Mouse (Mus musculus) stomach, embryonic 16.5 days (tissue): ENCODE data around the gene Arel1. TPM values are rescaled to one million over a fixed set of nuclear protein-coding genes. Genes with fewer than 3 reads are reported as not detected.

Experiments
- ATAC-seq: fragments of 200-750 bp; cut with Nextera tagmentation; 2 replicates; pipeline ENCODE4 v1.8.0; 2017; ENCODE audit warnings: moderate number of reproducible peaks, moderate TSS enrichment; ENCODE audit not compliant: insufficient read depth, low FRiP score
- H3K27ac ChIP-seq: fragments of 300-500 bp; sonication (generic); 2 replicates; pipeline ENCODE4 v1.5.1; 2014; ENCODE audit warnings: low read length
- H3K27me3 ChIP-seq: fragments of 300-500 bp; sonication (generic); 2 replicates; pipeline ENCODE4 v1.6.1; 2014; ENCODE audit warnings: low read length, control low read depth, mixed read lengths; ENCODE audit not compliant: control insufficient read depth, insufficient read depth
- H3K36me3 ChIP-seq: fragments of 300-500 bp; sonication (generic); 2 replicates; pipeline ENCODE4 v1.6.1; 2014; ENCODE audit warnings: low read length; ENCODE audit not compliant: control insufficient read depth, insufficient read depth
- H3K4me1 ChIP-seq: fragments of 300-500 bp; sonication (generic); 2 replicates; pipeline ENCODE4 v1.6.1; 2014; ENCODE audit warnings: low read length, control low read depth, mixed read lengths; ENCODE audit not compliant: control insufficient read depth, insufficient read depth
- H3K4me2 ChIP-seq: fragments of 300-500 bp; sonication (generic); 2 replicates; pipeline ENCODE4 v1.6.1; 2014; ENCODE audit warnings: low read depth, low read length, mixed read lengths
- H3K4me3 ChIP-seq: fragments of 300-500 bp; sonication (generic); replicated peaks from 2 replicates; pipeline ENCODE4 v1.5.1; 2014; ENCODE audit warnings: mild to moderate bottlenecking, low read length
- H3K9ac ChIP-seq: fragments of 300-500 bp; sonication (generic); 2 replicates; pipeline ENCODE4 v1.6.1; 2014; ENCODE audit warnings: low read length
- H3K9me3 ChIP-seq: fragments of 300-500 bp; sonication (generic); replicated peaks from 2 replicates; pipeline ENCODE4 v1.6.1; 2016; ENCODE audit warnings: low read length, control low read depth; ENCODE audit not compliant: control insufficient read depth
- WGBS: fragments of 180-500 bp; shearing (Covaris S2); extraction: QIAGEN DNeasy Blood & Tissue Kit; methylation state at CpG from one replicate; pipeline ENCODE4 v1.1.7; 2014; 5-methylcytosine and 5-hydroxymethylcytosine counted together
- polyA plus RNA-seq: library from polyadenylated mRNA; unstranded; fragments of >200 nt; fragmentation: Nextera tagmentation; extraction: Ambion mirVana; gene quantifications from 2 replicates; pipeline ENCODE4 v1.2.1, GENCODE M21; 2015

Arel1 gene
- 11.8 and 12.4 TPM in 2 replicates for polyA plus RNA-seq

DNA sequence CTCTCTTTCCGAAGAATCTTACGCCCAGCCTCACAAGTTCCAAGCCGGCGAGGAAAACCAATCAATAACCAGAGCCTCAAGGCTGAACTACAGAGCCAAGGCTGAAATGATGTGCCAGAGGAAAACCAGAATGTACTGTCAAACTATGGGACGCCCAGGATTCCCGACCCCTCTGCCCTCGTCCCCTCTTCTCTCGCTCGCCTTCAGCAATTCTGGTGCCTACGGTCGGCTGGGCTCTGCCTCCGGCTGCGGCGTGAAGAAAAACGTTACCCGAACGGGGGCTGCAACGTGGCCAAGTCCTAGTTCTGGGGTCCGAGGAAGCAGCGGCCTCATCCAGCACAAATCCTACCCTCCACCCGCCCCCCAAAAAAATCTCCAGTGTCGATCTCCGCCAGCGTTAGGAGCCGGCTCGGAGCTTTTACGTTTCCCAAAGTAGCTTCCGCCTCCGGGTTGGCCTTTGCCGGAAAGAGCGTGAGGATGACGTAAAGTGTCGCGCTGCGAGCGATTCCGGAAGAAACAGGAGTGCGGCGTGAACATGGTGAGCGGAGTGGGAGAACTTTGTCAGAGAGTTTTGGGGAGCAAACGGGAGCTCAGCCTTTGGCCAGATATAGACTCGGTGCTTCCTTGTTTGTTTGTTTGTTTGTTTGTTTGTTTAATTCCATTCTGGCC, at the start of gene Arel1, which contains the start of gene Fcf1:
Arel1 (minus strand) TSS at position 473 of the 669 bp plus-strand sequence.
Fcf1 (plus strand) TSS at position 470 of the 669 bp plus-strand sequence.
- Histone ChIP-seq H3K4me1 (peaks cover 10% of the 10 kb centered on the region), H3K9me3 (no peaks in the 10 kb centered on the region), H3K27ac (no peak within 1 kb of the TSS), H3K36me3 (no peaks in the 10 kb centered on the region), H3K27me3 (no peaks in the 10 kb centered on the region), H3K4me3 (peak within 1 kb of the TSS; percentile 80), H3K4me2 (peak within 1 kb of the TSS; percentile 87), H3K9ac (peak within 1 kb of the TSS; percentile 87)
- under 1% methylated on average over 42 of the region's 42 CpGs for WGBS
- peak; percentile 87; the same call in 1 of the 2 replicates for ATAC-seq

DNA sequence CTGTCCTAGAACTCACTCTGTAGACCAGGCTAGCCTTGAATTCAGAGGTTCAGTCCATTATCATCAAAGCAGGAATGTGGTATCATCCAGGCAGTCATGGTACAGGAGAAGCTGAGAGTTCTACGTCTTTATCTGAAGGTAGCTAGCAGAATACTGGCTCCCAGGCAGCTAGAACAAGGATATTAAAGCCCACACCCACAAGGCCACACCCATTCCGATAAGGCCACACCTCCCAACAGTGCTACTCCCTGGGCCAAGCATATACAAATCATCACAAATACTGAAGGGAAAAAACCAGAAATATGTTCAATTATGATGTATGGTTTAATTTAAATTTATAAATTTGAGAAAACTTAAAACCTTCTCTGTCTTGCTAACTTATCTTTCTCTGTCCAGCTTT, 41.5 kb upstream of the Arel1 start:
- no peak overlapping the region for H3K4me2 ChIP-seq
- no peak overlapping the region for H3K9ac ChIP-seq
- 87% methylated on average over 2 of the region's 2 CpGs for WGBS
- no peak overlapping the region for H3K27ac ChIP-seq
- no peak for ATAC-seq
- H3K4me3 ChIP-seq: no peak overlapping the region
- no peaks in the 10 kb centered on the region for H3K27me3 ChIP-seq
- H3K9me3 ChIP-seq: no peaks in the 10 kb centered on the region
- peaks cover 24% of the 10 kb centered on the region for H3K36me3 ChIP-seq
- no peaks in the 10 kb centered on the region for H3K4me1 ChIP-seq

DNA sequence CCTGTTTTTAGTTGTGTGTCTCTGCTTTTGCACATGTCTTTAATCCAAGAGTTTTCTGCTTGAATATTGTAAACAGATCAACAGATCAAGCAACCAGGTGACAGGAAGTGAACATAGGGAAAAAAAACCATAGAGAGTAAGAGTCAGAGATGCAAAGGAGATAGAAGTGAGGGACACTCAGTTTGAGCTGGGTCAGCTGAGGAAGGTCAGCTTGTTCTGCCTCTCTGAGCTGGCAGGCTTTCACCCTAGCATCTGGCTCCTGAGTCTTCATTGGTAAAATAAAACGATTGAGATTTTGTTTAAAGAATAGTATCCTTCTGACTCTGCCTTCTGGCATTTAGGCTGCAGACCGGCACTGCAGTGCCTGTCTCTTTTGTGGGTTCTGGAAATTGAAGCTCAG, 39.8 kb upstream of the Arel1 start:
- Histone ChIP-seq H3K36me3 (peaks cover 24% of the 10 kb centered on the region), H3K27ac (no peak overlapping the region)
- 86% methylated on average over 2 of the region's 2 CpGs for WGBS

DNA sequence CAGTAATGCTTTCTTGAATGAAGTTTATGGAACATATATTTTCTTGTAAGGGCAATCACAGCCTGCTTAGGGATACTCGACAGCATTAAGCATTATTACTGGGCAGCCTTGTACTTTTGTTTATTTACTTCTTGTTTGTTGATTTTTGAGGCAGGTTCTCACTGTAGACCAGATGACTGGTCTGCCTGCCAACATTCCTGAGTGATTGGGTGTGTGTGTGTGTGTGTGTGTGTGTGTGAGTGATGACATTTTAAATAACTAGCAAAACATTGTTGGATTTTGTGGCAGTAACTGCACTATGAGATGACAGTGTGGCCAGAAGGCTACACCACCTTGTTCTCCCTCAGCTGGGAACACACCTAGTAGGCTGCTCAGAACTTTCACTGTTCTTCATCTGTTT, 39.1 kb upstream of the Arel1 start:
- WGBS: 58% methylated on average over 1 of the region's 1 CpGs
- Histone ChIP-seq H3K27ac (no peak overlapping the region), H3K4me2 (no peak overlapping the region)

More for the DNA sequence above, 39.8 kb upstream of the Arel1 start:
- ATAC-seq: no peak
- Histone ChIP-seq H3K9me3 (no peaks in the 10 kb centered on the region), H3K9ac (no peak overlapping the region), H3K27me3 (no peaks in the 10 kb centered on the region), H3K4me1 (no peaks in the 10 kb centered on the region), H3K4me3 (no peak overlapping the region), H3K4me2 (no peak overlapping the region)

DNA sequence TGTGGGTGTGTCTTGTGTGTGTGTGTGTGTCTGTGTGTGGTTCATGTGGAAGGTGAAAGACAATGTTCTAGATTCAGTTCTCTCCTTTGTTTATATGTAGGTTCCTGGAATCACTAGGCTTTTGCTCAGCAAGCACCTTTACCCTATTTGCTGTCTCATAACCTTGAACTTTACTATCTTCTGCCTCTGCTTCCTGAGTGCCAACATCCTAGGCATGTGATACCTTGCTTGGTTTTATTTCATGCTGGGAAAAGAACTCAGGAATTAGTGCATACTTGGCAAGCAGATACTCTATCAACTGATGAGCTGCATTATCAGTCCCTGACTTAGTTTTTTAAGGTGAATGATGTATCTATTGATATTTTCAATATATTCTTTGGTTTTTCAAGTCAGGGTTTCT, 36.3 kb upstream of the Arel1 start:
- Histone ChIP-seq H3K4me1 (no peaks in the 10 kb centered on the region), H3K27me3 (no peaks in the 10 kb centered on the region), H3K9ac (no peak overlapping the region), H3K4me3 (no peak overlapping the region), H3K36me3 (peaks cover 8% of the 10 kb centered on the region; the same call in 1 of the 2 replicates), H3K4me2 (no peak overlapping the region), H3K27ac (no peak overlapping the region), H3K9me3 (no peaks in the 10 kb centered on the region)
- ATAC-seq: no peak

More for the DNA sequence above, 39.1 kb upstream of the Arel1 start:
- no peaks in the 10 kb centered on the region for H3K4me1 ChIP-seq
- H3K36me3 ChIP-seq: peaks cover 21% of the 10 kb centered on the region
- no peak overlapping the region for H3K9ac ChIP-seq
- no peaks in the 10 kb centered on the region for H3K27me3 ChIP-seq
- no peak for ATAC-seq
- no peak overlapping the region for H3K4me3 ChIP-seq
- no peaks in the 10 kb centered on the region for H3K9me3 ChIP-seq

DNA sequence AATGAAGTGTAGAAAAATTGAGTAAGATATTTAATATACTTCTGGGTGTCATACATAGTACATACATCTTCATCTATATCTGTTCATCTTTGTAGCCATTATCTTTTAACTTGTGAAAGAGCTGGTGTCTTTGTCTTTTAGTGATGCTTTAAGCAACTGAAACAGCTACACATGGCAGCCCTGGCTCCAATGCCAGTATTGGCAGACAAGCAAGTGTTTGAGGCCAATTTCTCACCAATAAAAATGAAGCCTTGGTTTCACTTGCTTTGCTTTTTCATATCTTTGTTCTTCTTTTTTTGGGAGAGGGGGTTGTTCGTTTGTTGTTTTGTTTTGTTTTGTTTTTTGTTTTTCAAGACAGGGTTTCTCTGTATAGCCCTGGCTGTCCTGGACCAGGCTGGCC, 35.5 kb upstream of the Arel1 start:
- ATAC-seq: no peak
- H3K9me3 ChIP-seq: no peaks in the 10 kb centered on the region
- H3K36me3 ChIP-seq: 0 out of 2 replicates have a peak, but pooled peaks cover 2% of the 10 kb centered on the region
- no peaks in the 10 kb centered on the region for H3K4me1 ChIP-seq
- H3K9ac ChIP-seq: no peak overlapping the region
- H3K27me3 ChIP-seq: no peaks in the 10 kb centered on the region
- no peak overlapping the region for H3K27ac ChIP-seq
- H3K4me3 ChIP-seq: no peak overlapping the region
- no peak overlapping the region for H3K4me2 ChIP-seq
- WGBS: 86% methylated on average over 1 of the region's 1 CpGs

DNA sequence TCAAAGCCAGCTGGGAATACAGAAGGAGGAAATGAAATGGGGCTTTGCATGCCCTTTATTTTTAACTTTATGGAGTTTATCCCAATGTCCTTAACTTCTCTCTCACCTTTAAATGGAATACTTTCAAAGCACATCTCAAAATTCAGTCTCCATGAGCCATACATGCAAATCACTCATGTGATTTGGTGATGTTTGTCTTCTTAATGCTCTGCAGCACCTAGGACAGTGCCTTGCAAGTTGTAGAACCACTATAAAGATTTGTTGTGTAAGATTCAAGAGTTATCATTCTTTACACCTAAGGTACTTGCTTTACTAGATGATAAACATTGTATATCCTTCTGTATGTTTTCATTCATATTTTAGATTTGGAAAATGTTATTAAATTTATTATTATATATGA, 28.4 kb upstream of the Arel1 start:
- peak overlapping the region; percentile 14; the same call in 1 of the 2 replicates for H3K4me3 ChIP-seq
- no peaks in the 10 kb centered on the region for H3K27me3 ChIP-seq
- H3K36me3 ChIP-seq: no peaks in the 10 kb centered on the region; the same call in 1 of the 2 replicates
- H3K27ac ChIP-seq: no peak overlapping the region
- peak overlapping the region; percentile 97 for H3K4me2 ChIP-seq
- peak overlapping the region; percentile 39; the same call in 1 of the 2 replicates for H3K9ac ChIP-seq
- ATAC-seq: no peak
- no peaks in the 10 kb centered on the region for H3K9me3 ChIP-seq
- H3K4me1 ChIP-seq: peaks cover 20% of the 10 kb centered on the region

DNA sequence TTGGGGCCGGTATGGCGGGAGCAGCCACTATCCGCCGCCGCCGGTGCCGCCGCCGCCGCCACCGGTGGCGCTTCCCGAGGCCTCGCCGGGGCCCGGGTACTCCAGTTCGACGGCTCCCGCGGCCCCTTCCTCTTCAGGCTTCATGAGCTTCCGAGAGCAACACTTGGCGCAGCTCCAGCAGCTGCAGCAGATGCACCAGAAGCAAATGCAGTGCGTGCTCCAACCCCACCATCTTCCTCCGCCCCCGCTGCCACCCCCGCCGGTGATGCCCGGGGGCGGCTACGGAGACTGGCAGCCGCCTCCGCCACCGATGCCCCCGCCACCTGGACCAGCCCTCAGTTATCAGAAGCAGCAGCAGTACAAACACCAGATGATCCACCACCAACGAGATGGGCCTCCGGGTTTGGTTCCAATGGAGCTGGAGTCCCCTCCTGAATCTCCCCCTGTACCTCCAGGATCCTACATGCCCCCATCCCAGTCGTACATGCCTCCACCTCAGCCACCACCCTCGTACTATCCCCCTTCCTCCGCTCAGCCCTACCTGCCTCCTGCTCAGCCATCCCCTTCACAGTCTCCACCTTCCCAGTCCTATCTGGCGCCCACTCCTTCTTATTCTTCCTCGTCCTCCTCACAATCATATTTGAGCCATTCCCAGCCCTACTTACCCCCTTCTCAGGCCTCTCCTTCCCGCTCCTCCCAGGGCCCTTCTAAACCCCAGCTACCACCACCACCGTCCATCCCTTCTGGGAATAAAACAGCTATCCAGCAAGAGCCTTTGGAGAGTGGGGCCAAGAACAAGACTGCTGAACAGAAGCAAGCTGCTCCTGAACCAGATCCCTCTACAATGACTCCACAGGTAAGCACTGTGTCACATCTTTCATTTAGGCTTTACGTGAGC, 26.1 kb upstream of the Arel1 start:
- Histone ChIP-seq H3K4me2 (peak overlapping the region; percentile 97), H3K4me3 (peak overlapping the region; percentile 96), H3K9ac (peak overlapping the region; percentile 97), H3K4me1 (peaks cover 20% of the 10 kb centered on the region), H3K36me3 (no peaks in the 10 kb centered on the region; the same call in 1 of the 2 replicates), H3K9me3 (no peaks in the 10 kb centered on the region), H3K27ac (peak overlapping the region; percentile 85), H3K27me3 (no peaks in the 10 kb centered on the region)
- WGBS: under 1% methylated on average over 43 of the region's 44 CpGs
- ATAC-seq: peak; percentile 37; the same call in 1 of the 2 replicates

DNA sequence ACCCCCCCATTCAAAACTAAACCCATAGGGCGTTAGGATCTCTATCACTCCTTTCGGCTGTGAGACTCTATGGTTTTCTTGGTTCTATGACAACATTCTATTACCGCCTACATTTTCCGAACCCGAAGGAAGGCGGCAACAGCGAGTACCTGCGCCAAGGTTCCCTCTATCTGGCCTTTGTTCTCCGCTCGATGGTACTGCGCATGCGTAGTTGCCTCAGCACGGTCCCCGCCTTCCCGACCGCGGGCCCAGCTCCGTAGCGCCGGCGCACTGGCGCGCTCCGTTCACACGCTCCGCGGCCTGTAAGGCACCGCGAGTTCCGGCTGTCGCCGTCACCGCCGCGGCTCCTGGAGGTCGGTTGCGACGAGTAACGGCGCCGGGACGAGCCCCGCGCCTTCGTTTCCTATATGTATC, 25.4 kb upstream of the Arel1 start, which contains the start of gene Ylpm1:
Ylpm1 (plus strand) TSS at position 239 of the 414 bp plus-strand sequence.
- Histone ChIP-seq H3K27ac (peak within 1 kb of the TSS; percentile 85), H3K4me1 (peaks cover 20% of the 10 kb centered on the region), H3K9me3 (no peaks in the 10 kb centered on the region), H3K4me2 (peak within 1 kb of the TSS; percentile 97), H3K4me3 (peak within 1 kb of the TSS; percentile 96), H3K9ac (peak within 1 kb of the TSS; percentile 97), H3K27me3 (no peaks in the 10 kb centered on the region), H3K36me3 (no peaks in the 10 kb centered on the region; the same call in 1 of the 2 replicates)
- peak; percentile 99 for ATAC-seq
- WGBS: under 1% methylated on average over 45 of the region's 45 CpGs
